Mouse (Mus musculus): Measurements from ENCODE around the gene Steap4.
"Not testable (repeated sequence)": the region's sequence is repeated elsewhere in the genome, so short reads cannot be mapped to it uniquely, and the experiment has no call there.

Steap4 gene

GRCm38 (mm10) chr5:7988415-7988814 lies 28.2 kb downstream of the Steap4 start:
- no peak for DNase-seq (ENCODE audit: low spot score in 2 of 2)

- not testable (repeated sequence) for DNase-seq (ENCODE audit: low spot score in 2 of 2)
Measured at GRCm38 (mm10) chr5:7991631-7992030, 31.4 kb downstream of the Steap4 start.

GRCm38 (mm10) chr5:7993766-7994165 lies 33.5 kb downstream of the Steap4 start:
- no peak for DNase-seq (ENCODE audit: low spot score in 2 of 2)

- DNase-seq (ENCODE audit: low spot score in 2 of 2) = no peak
Measured at GRCm38 (mm10) chr5:7995288-7995897, 35.1 kb downstream of the Steap4 start.

- DNase-seq (ENCODE audit: low spot score in 2 of 2) = no peak
Measured at GRCm38 (mm10) chr5:7996401-7997044, 36.3 kb downstream of the Steap4 start.

- no peak for DNase-seq (ENCODE audit: low spot score in 2 of 2)
Measured at GRCm38 (mm10) chr5:7997086-7997485, 36.8 kb downstream of the Steap4 start.

- DNase-seq (ENCODE audit: low spot score in 2 of 2) = no peak
Measured at GRCm38 (mm10) chr5:8000466-8000865, 40.2 kb downstream of the Steap4 start.

- no peak for DNase-seq (ENCODE audit: low spot score in 2 of 2)
Measured at GRCm38 (mm10) chr5:8002827-8003226, 42.6 kb downstream of the Steap4 start.

GRCm38 (mm10) chr5:8013276-8013675 lies 53.0 kb downstream of the Steap4 start:
- DNase-seq (ENCODE audit: low spot score in 2 of 2) = no peak
